Mouse (Mus musculus) heart, embryonic 13.5 days (tissue): Measurements from ENCODE around the gene Irs2. TPM values are rescaled to one million over a fixed set of nuclear protein-coding genes. Genes with fewer than 3 reads are reported as not detected.

Experiments used
- ATAC-seq: fragments of 200-750 bp; cut with Nextera tagmentation; 2 replicates; pipeline ENCODE4 v1.8.0; 2017; ENCODE audit warnings: moderate TSS enrichment; ENCODE audit not compliant: insufficient number of reproducible peaks, low FRiP score, low TSS enrichment; ENCODE audit errors: extremely low read depth
- H3K27ac ChIP-seq: fragments of 300-500 bp; sonication (generic); replicated peaks from 2 replicates; pipeline ENCODE4 v1.5.1; 2015; ENCODE audit warnings: moderate library complexity, mild to moderate bottlenecking, inconsistent platforms
- H3K27me3 ChIP-seq: fragments of 300-500 bp; sonication (generic); replicated peaks from 2 replicates; pipeline ENCODE4 v1.6.1; 2015; ENCODE audit warnings: mild to moderate bottlenecking, inconsistent platforms
- H3K36me3 ChIP-seq: fragments of 300-500 bp; sonication (generic); 2 replicates; pipeline ENCODE4 v1.6.1; 2015; ENCODE audit warnings: mild to moderate bottlenecking, inconsistent platforms
- H3K4me1 ChIP-seq: fragments of 300-500 bp; sonication (generic); 2 replicates; pipeline ENCODE4 v1.6.1; 2015; ENCODE audit warnings: inconsistent platforms
- H3K4me2 ChIP-seq: fragments of 300-500 bp; sonication (generic); 2 replicates; pipeline ENCODE4 v1.6.1; 2015; ENCODE audit warnings: inconsistent platforms, mild to moderate bottlenecking, moderate library complexity
- H3K4me3 ChIP-seq: fragments of 300-500 bp; sonication (generic); 2 replicates; pipeline ENCODE4 v1.5.1; 2015; ENCODE audit warnings: moderate library complexity, mild to moderate bottlenecking, inconsistent platforms
- H3K9ac ChIP-seq: fragments of 300-500 bp; sonication (generic); 2 replicates; pipeline ENCODE4 v1.6.1; 2015; ENCODE audit warnings: inconsistent platforms, mild to moderate bottlenecking, moderate library complexity
- H3K9me3 ChIP-seq: fragments of 300-500 bp; sonication (generic); 2 replicates; pipeline ENCODE4 v1.6.1; 2016; ENCODE audit warnings: inconsistent platforms
- WGBS: fragments of 180-500 bp; shearing (Covaris S2); methylation state at CpG from one replicate; pipeline ENCODE4 v1.1.7; 2015; ENCODE audit warnings: mixed read lengths; 5-methylcytosine and 5-hydroxymethylcytosine counted together
- polyA plus RNA-seq: library from polyadenylated mRNA; unstranded; fragments of >200 nt; fragmentation: Nextera tagmentation; extraction: Ambion mirVana; gene quantifications from 2 replicates; pipeline ENCODE4 v1.2.1, GENCODE M21; 2015

Irs2 gene
- polyA plus RNA-seq: 3.0 and 3.2 TPM in 2 replicates

- under 1% methylated on average over 63 of the region's 64 CpGs for WGBS
- peak; percentile 1; the same call in 1 of the 2 replicates for ATAC-seq
- H3K4me1 ChIP-seq: peaks cover 62% of the 10 kb centered on the region
- peak within 1 kb of the TSS; percentile 98 for H3K9ac ChIP-seq
- no peaks in the 10 kb centered on the region; the same call in none of the 2 replicates for H3K27me3 ChIP-seq
- H3K4me3 ChIP-seq: peak within 1 kb of the TSS; percentile 84
- peak within 1 kb of the TSS; percentile 91 for H3K4me2 ChIP-seq
- H3K9me3 ChIP-seq: no peaks in the 10 kb centered on the region
- H3K36me3 ChIP-seq: peaks cover 21% of the 10 kb centered on the region
- H3K27ac ChIP-seq: peak within 1 kb of the TSS; percentile 100
Measured at GRCm38 (mm10) chr8:11008379-11008775, at the start of gene Irs2. TSS of gene Irs2 (minus strand) at chr8:11008458.

GRCm38 (mm10) chr8:11056665-11057064, 48.4 kb upstream of the Irs2 start:
- Histone ChIP-seq H3K27me3 (peaks cover 7% of the 10 kb centered on the region; the same call in 1 of the 2 replicates), H3K36me3 (no peaks in the 10 kb centered on the region), H3K4me1 (0 out of 2 replicates have a peak, but pooled peaks cover 6% of the 10 kb centered on the region), H3K4me3 (no peak overlapping the region), H3K27ac (no peak overlapping the region), H3K9me3 (no peaks in the 10 kb centered on the region), H3K9ac (no peak overlapping the region), H3K4me2 (no peak overlapping the region)
- ATAC-seq: no peak
- 84% methylated on average over 5 of the region's 5 CpGs for WGBS

GRCm38 (mm10) chr8:11056175-11056563, 47.9 kb upstream of the Irs2 start:
- H3K4me2 ChIP-seq: no peak overlapping the region
- no peak overlapping the region for H3K27ac ChIP-seq
- no peak for ATAC-seq
- H3K27me3 ChIP-seq: peaks cover 7% of the 10 kb centered on the region; the same call in 1 of the 2 replicates
- H3K9ac ChIP-seq: no peak overlapping the region
- H3K36me3 ChIP-seq: no peaks in the 10 kb centered on the region
- 0 out of 2 replicates have a peak, but pooled peaks cover 5% of the 10 kb centered on the region for H3K4me1 ChIP-seq
- WGBS: 79% methylated on average over 8 of the region's 8 CpGs
- no peaks in the 10 kb centered on the region for H3K9me3 ChIP-seq
- H3K4me3 ChIP-seq: no peak overlapping the region

GRCm38 (mm10) chr8:11055557-11056174, 47.4 kb upstream of the Irs2 start:
- H3K27me3 ChIP-seq: peaks cover 7% of the 10 kb centered on the region; the same call in 1 of the 2 replicates
- H3K36me3 ChIP-seq: no peaks in the 10 kb centered on the region
- H3K9me3 ChIP-seq: no peaks in the 10 kb centered on the region
- no peak overlapping the region for H3K4me2 ChIP-seq
- no peak for ATAC-seq
- no peak overlapping the region for H3K9ac ChIP-seq
- no peak overlapping the region for H3K4me3 ChIP-seq
- no peak overlapping the region for H3K27ac ChIP-seq
- WGBS: 69% methylated on average over 16 of the region's 16 CpGs
- H3K4me1 ChIP-seq: 0 out of 2 replicates have a peak, but pooled peaks cover 5% of the 10 kb centered on the region

- peak overlapping the region; percentile 23; the same call in 1 of the 2 replicates for H3K4me2 ChIP-seq
- WGBS: 44% methylated on average over 5 of the region's 5 CpGs
- no peak for ATAC-seq
- no peaks in the 10 kb centered on the region for H3K27me3 ChIP-seq
- H3K27ac ChIP-seq: no peak overlapping the region
- no peak overlapping the region for H3K4me3 ChIP-seq
- H3K9ac ChIP-seq: no peak overlapping the region
- peaks cover 3% of the 10 kb centered on the region for H3K4me1 ChIP-seq
- no peaks in the 10 kb centered on the region for H3K9me3 ChIP-seq
- H3K36me3 ChIP-seq: no peaks in the 10 kb centered on the region
Measured at GRCm38 (mm10) chr8:11049835-11050234, 41.6 kb upstream of the Irs2 start.

GRCm38 (mm10) chr8:11047812-11048211, 39.6 kb upstream of the Irs2 start:
- Histone ChIP-seq H3K9ac (no peak overlapping the region), H3K4me3 (no peak overlapping the region), H3K36me3 (no peaks in the 10 kb centered on the region), H3K27me3 (no peaks in the 10 kb centered on the region), H3K9me3 (no peaks in the 10 kb centered on the region), H3K4me1 (peaks cover 15% of the 10 kb centered on the region), H3K27ac (no peak overlapping the region), H3K4me2 (no peak overlapping the region)
- 69% methylated on average over 1 of the region's 1 CpGs for WGBS
- ATAC-seq: peak; percentile 79

- 0 out of 2 replicates have a peak overlapping the region, but pooled peaks have one; percentile 3 for H3K9ac ChIP-seq
- ATAC-seq: no peak
- 57% methylated on average over 11 of the region's 11 CpGs for WGBS
Measured at GRCm38 (mm10) chr8:11044660-11045059, 36.4 kb upstream of the Irs2 start.

GRCm38 (mm10) chr8:11043591-11043990, 35.3 kb upstream of the Irs2 start:
- peak overlapping the region; percentile 37; the same call in 1 of the 2 replicates for H3K4me2 ChIP-seq
- no peaks in the 10 kb centered on the region for H3K9me3 ChIP-seq
- no peak for ATAC-seq
- no peaks in the 10 kb centered on the region for H3K36me3 ChIP-seq
- WGBS: 77% methylated on average over 4 of the region's 4 CpGs
- H3K27me3 ChIP-seq: no peaks in the 10 kb centered on the region
- H3K27ac ChIP-seq: no peak overlapping the region
- H3K4me3 ChIP-seq: no peak overlapping the region
- peaks cover 20% of the 10 kb centered on the region for H3K4me1 ChIP-seq
- no peak overlapping the region for H3K9ac ChIP-seq

More at GRCm38 (mm10) chr8:11044660-11045059, 36.4 kb upstream of the Irs2 start:
- Histone ChIP-seq H3K27ac (no peak overlapping the region), H3K4me3 (no peak overlapping the region), H3K4me2 (peak overlapping the region; percentile 17; the same call in 1 of the 2 replicates), H3K36me3 (no peaks in the 10 kb centered on the region), H3K9me3 (no peaks in the 10 kb centered on the region), H3K27me3 (no peaks in the 10 kb centered on the region), H3K4me1 (peaks cover 20% of the 10 kb centered on the region)

- H3K9ac ChIP-seq: no peak overlapping the region
- no peak overlapping the region for H3K27ac ChIP-seq
- WGBS: 83% methylated on average over 9 of the region's 9 CpGs
Measured at GRCm38 (mm10) chr8:11042872-11043587, 34.8 kb upstream of the Irs2 start.

GRCm38 (mm10) chr8:11040088-11040487, 31.8 kb upstream of the Irs2 start:
- ATAC-seq: no peak
- Histone ChIP-seq H3K9ac (no peak overlapping the region), H3K27me3 (no peaks in the 10 kb centered on the region), H3K9me3 (no peaks in the 10 kb centered on the region), H3K4me2 (no peak overlapping the region), H3K36me3 (no peaks in the 10 kb centered on the region), H3K4me3 (no peak overlapping the region), H3K4me1 (peaks cover 28% of the 10 kb centered on the region), H3K27ac (no peak overlapping the region)
- WGBS: 76% methylated on average over 7 of the region's 7 CpGs

More at GRCm38 (mm10) chr8:11042872-11043587, 34.8 kb upstream of the Irs2 start:
- Histone ChIP-seq H3K4me1 (peaks cover 20% of the 10 kb centered on the region), H3K9me3 (no peaks in the 10 kb centered on the region), H3K36me3 (no peaks in the 10 kb centered on the region), H3K27me3 (no peaks in the 10 kb centered on the region), H3K4me3 (no peak overlapping the region), H3K4me2 (peak overlapping the region; percentile 37)
- ATAC-seq: no peak

- Histone ChIP-seq H3K27ac (no peak overlapping the region), H3K27me3 (no peaks in the 10 kb centered on the region), H3K36me3 (no peaks in the 10 kb centered on the region), H3K4me3 (no peak overlapping the region), H3K9ac (no peak overlapping the region), H3K4me2 (no peak overlapping the region), H3K9me3 (no peaks in the 10 kb centered on the region), H3K4me1 (peaks cover 18% of the 10 kb centered on the region)
- 76% methylated on average over 5 of the region's 5 CpGs for WGBS
- no peak for ATAC-seq
Measured at GRCm38 (mm10) chr8:11038788-11039187, 30.5 kb upstream of the Irs2 start.
